Mouse (Mus musculus): ENCODE results near the gene Nipal1. TPM values are rescaled to one million over a fixed set of nuclear protein-coding genes. Genes with fewer than 3 reads are reported as not detected.

The Nipal1 gene
- total and polyA plus RNA-seq, 2 experiments from 2014 or later = 0.31 to 0.60 TPM

DNA sequence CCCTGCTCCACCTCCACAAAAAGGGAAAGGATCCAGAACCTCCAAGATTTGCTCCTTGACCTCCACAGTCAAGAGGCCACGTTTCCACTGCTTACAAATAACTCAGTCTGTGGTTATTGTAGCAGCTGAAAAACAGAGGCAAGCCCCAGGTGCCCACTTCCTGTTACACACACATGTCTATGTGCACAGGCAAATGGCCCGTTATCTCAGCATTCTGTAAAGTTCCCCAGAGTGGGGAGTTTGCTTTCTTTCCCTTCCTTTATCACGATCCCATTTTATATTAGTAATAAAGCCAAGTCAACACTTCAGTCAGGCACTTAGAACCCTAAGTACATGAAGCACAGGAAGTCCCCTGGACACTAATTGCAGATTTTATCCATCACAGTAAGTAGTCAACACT is 11.5 kb upstream of the Nipal1 start:
- no peak overlapping the region for H3K27ac ChIP-seq
- 69% methylated on average over 3 of the region's 3 CpGs for WGBS
- no peaks in the 10 kb centered on the region for H3K36me3 ChIP-seq (ENCODE audit: insufficient read depth, low read length)
- H3K4me2 ChIP-seq (ENCODE audit: low read depth, low read length) = no peak overlapping the region
- DNase-seq (ENCODE audit: low spot score) (no peak), ATAC-seq (no peak)
- TF ChIP-seq CTCF (IDR thresholded peaks at IDR 0.05; ENCODE audit: low read depth) = no peak
- H3K4me1 ChIP-seq (ENCODE audit: insufficient read depth, low read length) = no peaks in the 10 kb centered on the region
- H3K9me3 ChIP-seq (ENCODE audit: low read length) = no peaks in the 10 kb centered on the region
- H3K9ac ChIP-seq (replicated peaks; ENCODE audit: low read length) = no peak overlapping the region
- no peaks in the 10 kb centered on the region for H3K27me3 ChIP-seq (ENCODE audit: insufficient read depth, low read length)
- H3K4me3 ChIP-seq (ENCODE audit: low read length) = no peak overlapping the region

DNA sequence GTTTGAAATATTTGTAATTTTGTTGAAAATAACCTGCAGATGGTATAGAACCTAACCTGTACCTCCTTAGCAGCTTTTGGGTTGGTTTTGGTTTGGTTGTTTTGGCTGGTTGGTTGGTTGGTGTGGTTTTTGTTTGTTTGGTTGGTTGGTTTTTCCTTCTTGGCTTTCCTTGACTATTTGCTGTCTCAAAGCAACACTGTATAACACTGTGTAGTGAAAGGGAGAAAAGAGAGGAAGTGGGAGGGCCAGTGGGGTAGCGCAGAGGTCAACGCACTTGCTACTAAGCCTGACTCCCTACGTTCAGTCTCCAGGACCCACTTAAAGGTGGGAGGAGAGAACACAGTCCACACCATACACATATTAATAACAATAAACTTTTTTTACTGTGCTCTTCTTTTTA is 11.0 kb upstream of the Nipal1 start:
- Histone ChIP-seq H3K27me3 (ENCODE audit: insufficient read depth, low read length) (no peaks in the 10 kb centered on the region), H3K4me1 (ENCODE audit: insufficient read depth, low read length) (no peaks in the 10 kb centered on the region), H3K36me3 (ENCODE audit: insufficient read depth, low read length) (no peaks in the 10 kb centered on the region), H3K27ac (no peak overlapping the region), H3K4me2 (ENCODE audit: low read depth, low read length) (no peak overlapping the region), H3K4me3 (ENCODE audit: low read length) (no peak overlapping the region), H3K9ac (replicated peaks; ENCODE audit: low read length) (no peak overlapping the region), H3K9me3 (ENCODE audit: low read length) (no peaks in the 10 kb centered on the region)
- ATAC-seq (no peak), DNase-seq (ENCODE audit: low spot score) (no peak)
- TF ChIP-seq CTCF (IDR thresholded peaks at IDR 0.05; ENCODE audit: low read depth) = no peak
- 85% methylated on average over 3 of the region's 3 CpGs for WGBS

DNA sequence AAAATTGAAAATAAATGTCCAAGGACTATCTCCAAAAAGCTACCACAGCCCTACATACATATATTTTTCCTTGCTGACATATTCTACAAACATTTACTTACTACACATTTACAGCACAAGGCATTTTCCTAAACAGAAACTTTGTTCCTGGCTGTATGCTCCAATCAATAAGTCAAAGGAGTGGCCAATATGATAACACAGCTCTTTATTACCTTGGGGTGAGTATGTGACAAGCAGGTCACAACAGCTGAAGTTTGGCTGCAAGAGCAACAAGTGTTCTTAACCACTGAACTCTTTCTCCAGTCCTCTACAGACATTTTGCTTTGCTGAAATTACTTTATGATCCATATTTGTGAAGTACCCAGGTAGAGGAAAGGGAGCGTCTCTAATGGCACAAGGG is 7.5 kb upstream of the Nipal1 start:
- TF ChIP-seq CTCF (IDR thresholded peaks at IDR 0.05; ENCODE audit: low read depth) = no peak
- no peak overlapping the region for H3K9ac ChIP-seq (replicated peaks; ENCODE audit: low read length)
- no peak overlapping the region for H3K4me2 ChIP-seq (ENCODE audit: low read depth, low read length)
- no peak overlapping the region for H3K27ac ChIP-seq
- H3K36me3 ChIP-seq (ENCODE audit: insufficient read depth, low read length) = no peaks in the 10 kb centered on the region
- H3K4me1 ChIP-seq (ENCODE audit: insufficient read depth, low read length) = no peaks in the 10 kb centered on the region
- H3K4me3 ChIP-seq (ENCODE audit: low read length) = no peak overlapping the region
- 93% methylated on average over 1 of the region's 1 CpGs for WGBS
- ATAC-seq (no peak), DNase-seq (ENCODE audit: low spot score) (no peak)
- no peaks in the 10 kb centered on the region for H3K27me3 ChIP-seq (ENCODE audit: insufficient read depth, low read length)
- H3K9me3 ChIP-seq (ENCODE audit: low read length) = no peaks in the 10 kb centered on the region

DNA sequence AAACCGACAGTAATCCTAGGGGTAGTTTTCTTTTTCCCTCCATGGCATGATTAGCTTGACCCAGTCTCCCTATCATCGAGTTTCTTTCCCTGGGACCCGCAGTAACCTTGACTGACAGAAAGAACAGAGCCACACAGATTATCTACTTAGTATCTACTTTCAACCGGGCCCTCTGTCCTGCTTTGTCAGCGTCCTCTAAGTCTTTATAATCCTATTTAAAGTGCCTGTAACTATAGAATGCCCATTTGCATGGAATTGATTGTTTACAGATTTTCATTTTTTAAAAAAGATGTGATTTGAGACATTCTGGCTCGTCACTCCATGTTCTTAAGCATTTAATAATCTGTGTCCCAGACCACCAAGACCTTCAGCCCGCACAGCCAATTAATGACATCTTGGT is 3.9 kb upstream of the Nipal1 start:
- Histone ChIP-seq H3K36me3 (ENCODE audit: insufficient read depth, low read length) (no peaks in the 10 kb centered on the region), H3K9me3 (ENCODE audit: low read length) (no peaks in the 10 kb centered on the region), H3K9ac (replicated peaks; ENCODE audit: low read length) (no peak overlapping the region), H3K4me2 (ENCODE audit: low read depth, low read length) (no peak overlapping the region), H3K4me1 (ENCODE audit: insufficient read depth, low read length) (no peaks in the 10 kb centered on the region), H3K4me3 (ENCODE audit: low read length) (no peak overlapping the region), H3K27ac (no peak overlapping the region), H3K27me3 (ENCODE audit: insufficient read depth, low read length) (no peaks in the 10 kb centered on the region)
- DNase-seq (ENCODE audit: low spot score) = no peak
- TF ChIP-seq CTCF (IDR thresholded peaks at IDR 0.05; ENCODE audit: low read depth) = no peak
- 70% methylated on average over 7 of the region's 7 CpGs for WGBS
- ATAC-seq = no peak

DNA sequence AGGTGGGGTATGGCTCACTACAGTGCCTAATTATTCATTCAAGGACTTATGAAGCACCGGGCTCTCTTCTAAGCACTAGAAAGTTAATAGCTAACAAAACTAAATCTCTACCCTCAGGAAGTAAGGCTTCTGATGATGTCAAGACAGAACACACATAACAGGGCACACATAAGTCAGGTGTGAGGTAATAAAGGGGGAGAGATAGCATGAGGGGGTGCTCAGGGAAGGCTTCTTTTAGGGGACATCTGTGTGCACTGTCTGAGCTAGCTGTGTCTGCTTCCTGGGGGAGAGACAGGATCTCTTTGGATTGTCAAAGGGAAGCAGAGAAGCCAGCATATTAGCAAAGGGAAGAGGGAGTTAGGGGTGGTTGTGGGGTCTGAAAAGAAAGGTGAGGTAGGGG is 3.4 kb upstream of the Nipal1 start, which contains the start of gene Cnga1:
TSS of gene Cnga1 (minus strand) at position 101 of the 400 bp plus-strand sequence.
- TF ChIP-seq CTCF (IDR thresholded peaks at IDR 0.05; ENCODE audit: low read depth) = no peak

DNA sequence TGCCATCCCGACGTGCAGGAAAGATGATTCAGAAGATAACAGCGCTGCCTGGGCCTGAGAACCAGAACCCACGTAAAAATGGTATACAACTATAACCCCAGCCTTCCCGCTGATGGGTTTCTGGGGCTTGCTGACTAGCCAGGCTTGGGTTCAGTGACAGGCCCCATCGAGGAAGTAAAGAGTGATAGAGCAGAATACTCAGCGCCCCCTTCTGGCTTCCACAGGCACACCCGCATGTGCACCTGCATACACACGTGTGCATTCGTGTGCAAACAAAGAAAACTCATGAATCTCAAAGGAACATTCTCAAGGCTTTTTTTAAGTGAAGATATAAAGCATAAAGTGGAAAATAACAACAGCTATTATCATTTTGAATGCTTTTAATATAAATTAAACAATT is 1.5 kb upstream of the Nipal1 start:
- Histone ChIP-seq H3K36me3 (ENCODE audit: insufficient read depth, low read length) (no peaks in the 10 kb centered on the region), H3K4me1 (ENCODE audit: insufficient read depth, low read length) (no peaks in the 10 kb centered on the region), H3K9ac (replicated peaks; ENCODE audit: low read length) (no peak overlapping the region), H3K27me3 (ENCODE audit: insufficient read depth, low read length) (no peaks in the 10 kb centered on the region), H3K4me2 (ENCODE audit: low read depth, low read length) (no peak overlapping the region), H3K4me3 (ENCODE audit: low read length) (no peak overlapping the region), H3K9me3 (ENCODE audit: low read length) (no peaks in the 10 kb centered on the region), H3K27ac (no peak overlapping the region)
- peak; percentile 29 for DNase-seq (ENCODE audit: low spot score)
- peak; percentile 42 for TF ChIP-seq CTCF (IDR thresholded peaks at IDR 0.05; ENCODE audit: low read depth)
- no peak for ATAC-seq
- 49% methylated on average over 10 of the region's 10 CpGs for WGBS

More for the DNA sequence above, 3.4 kb upstream of the Nipal1 start, which contains the start of gene Cnga1:
- Histone ChIP-seq H3K4me3 (ENCODE audit: low read length) (no peak within 1 kb of the TSS), H3K36me3 (ENCODE audit: insufficient read depth, low read length) (no peaks in the 10 kb centered on the region), H3K27ac (no peak within 1 kb of the TSS), H3K4me1 (ENCODE audit: insufficient read depth, low read length) (no peaks in the 10 kb centered on the region), H3K27me3 (ENCODE audit: insufficient read depth, low read length) (no peaks in the 10 kb centered on the region), H3K9me3 (ENCODE audit: low read length) (no peaks in the 10 kb centered on the region), H3K4me2 (ENCODE audit: low read depth, low read length) (no peak within 1 kb of the TSS), H3K9ac (replicated peaks; ENCODE audit: low read length) (no peak within 1 kb of the TSS)
- WGBS = 70% methylated on average over 1 of the region's 1 CpGs
- ATAC-seq (no peak), DNase-seq (ENCODE audit: low spot score) (no peak)

DNA sequence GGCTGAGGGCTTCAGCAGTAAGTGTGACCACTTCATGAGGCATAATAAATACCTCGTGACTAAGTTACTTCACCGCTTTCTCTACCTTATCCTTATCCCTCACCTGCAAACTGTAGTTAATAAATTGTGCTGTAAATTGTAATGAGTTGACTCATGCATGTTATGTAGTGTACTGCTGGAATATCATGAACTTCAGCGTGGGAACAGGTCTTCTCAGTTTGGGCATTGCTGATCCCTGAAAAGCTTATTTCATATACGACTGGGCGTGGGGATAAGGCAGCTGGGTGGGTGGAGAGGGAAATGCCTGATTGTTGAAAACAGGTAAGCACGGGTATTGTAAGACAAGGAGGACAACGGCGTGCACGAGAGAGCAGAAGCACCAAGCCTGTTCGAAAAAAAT is 599 bp upstream of the Nipal1 start:
- ATAC-seq = no peak; the same call in none of the 2 replicates
- no peaks in the 10 kb centered on the region for H3K4me1 ChIP-seq (ENCODE audit: insufficient read depth, low read length)
- H3K9ac ChIP-seq (replicated peaks; ENCODE audit: low read length) = peak overlapping the region; percentile 28; the same call in 1 of the 2 replicates
- peak overlapping the region; percentile 53 for H3K4me3 ChIP-seq (ENCODE audit: low read length)
- no peaks in the 10 kb centered on the region for H3K9me3 ChIP-seq (ENCODE audit: low read length)
- H3K27ac ChIP-seq = no peak overlapping the region
- TF ChIP-seq CTCF (IDR thresholded peaks at IDR 0.05; ENCODE audit: low read depth) = no peak
- peak overlapping the region; percentile 86 for H3K4me2 ChIP-seq (ENCODE audit: low read depth, low read length)
- no peak for DNase-seq (ENCODE audit: low spot score)
- no peaks in the 10 kb centered on the region for H3K36me3 ChIP-seq (ENCODE audit: insufficient read depth, low read length)
- 31% methylated on average over 10 of the region's 10 CpGs for WGBS
- H3K27me3 ChIP-seq (ENCODE audit: insufficient read depth, low read length) = no peaks in the 10 kb centered on the region
